Mouse (Mus musculus) liver, postnatal 0 days (tissue): ENCODE measurements at regions not wholly inside any gene's neighbourhood (a gene's known extent, or its start where the extent isn't known, plus 50 kb on each side); places are given as distances from the start of the nearest gene placed in this dataset.

Experiments
- CTCF ChIP-seq: sonication (generic); IDR thresholded peaks from 2 replicates; pipeline ENCODE4 v1.5.1; 2016; ENCODE audit warnings: antibody characterized with exemption, low read depth
- EP300 ChIP-seq: IDR thresholded peaks from 2 replicates; pipeline ENCODE4 v1.6.1; 2016; ENCODE audit warnings: antibody characterized with exemption, low read depth, mild to moderate bottlenecking

DNA sequence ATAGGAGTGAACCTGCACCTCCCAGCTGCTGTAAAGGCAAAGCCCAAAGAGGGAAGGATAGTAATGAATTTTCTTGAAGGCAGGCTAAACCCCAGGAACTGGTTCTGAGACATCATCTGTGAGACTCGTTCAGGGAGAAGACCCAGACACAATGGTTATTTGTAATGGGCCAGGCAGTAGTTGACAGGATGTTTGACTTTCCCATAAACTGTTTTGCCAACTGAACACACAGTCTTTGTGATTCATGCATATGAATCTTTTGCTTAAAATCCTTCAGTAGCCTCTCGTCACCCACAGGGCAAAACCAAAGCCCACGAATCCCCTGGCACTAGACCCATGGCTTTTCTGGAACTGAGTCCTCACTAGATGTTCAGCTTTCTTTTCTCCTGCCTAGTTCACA, 148.3 kb upstream of the Inhba start:
- no peak for TF ChIP-seq CTCF
- no peak for TF ChIP-seq EP300
